Mouse (Mus musculus): ENCODE measurements around the gene Bach2. TPM values are rescaled to one million over a fixed set of nuclear protein-coding genes. Genes with fewer than 3 reads are reported as not detected.

The Bach2 gene
- polyA plus RNA-seq, 1 experiment from 2014 or later, result 5.9 TPM

DNA sequence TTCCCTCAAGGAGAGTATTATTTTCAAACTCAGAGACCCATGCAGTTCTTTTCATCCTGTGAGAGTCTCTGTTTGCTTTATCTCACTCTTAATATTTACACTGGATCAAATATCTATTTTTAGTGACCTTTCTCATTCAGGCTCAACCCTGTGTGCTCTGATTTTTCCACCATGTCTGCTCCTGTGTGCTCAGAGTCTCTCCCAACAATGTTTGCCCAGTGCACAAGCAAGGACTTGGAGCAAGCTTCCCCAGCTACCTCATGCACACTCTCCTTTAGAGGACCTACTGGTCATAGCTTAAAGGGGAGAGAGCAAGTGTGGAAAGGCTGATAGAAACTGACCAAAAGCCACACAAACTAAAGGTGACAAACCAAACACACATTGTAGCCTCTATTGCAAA, 26.0 kb upstream of the Bach2 start:
- Histone ChIP-seq H3K27me3 (ENCODE audit: insufficient read depth, low read length) (no peaks in the 10 kb centered on the region), H3K4me1 (replicated peaks; ENCODE audit: insufficient read depth, low read length) (no peaks in the 10 kb centered on the region), H3K4me2 (ENCODE audit: low read length) (no peak overlapping the region), H3K36me3 (ENCODE audit: insufficient read depth, low read length) (no peaks in the 10 kb centered on the region), H3K9ac (ENCODE audit: low read depth, low read length) (no peak overlapping the region), H3K27ac (no peak overlapping the region), H3K9me3 (replicated peaks; ENCODE audit: low read length) (no peaks in the 10 kb centered on the region), H3K4me3 (replicated peaks; ENCODE audit: low read depth, low read length) (no peak overlapping the region)
- ATAC-seq (replicated peaks; ENCODE audit: low FRiP score, low read depth) (no peak), DNase-seq (ENCODE audit: low spot score) (no peak)
- TF ChIP-seq CTCF (IDR thresholded peaks at IDR 0.05; ENCODE audit: low read depth), result no peak

DNA sequence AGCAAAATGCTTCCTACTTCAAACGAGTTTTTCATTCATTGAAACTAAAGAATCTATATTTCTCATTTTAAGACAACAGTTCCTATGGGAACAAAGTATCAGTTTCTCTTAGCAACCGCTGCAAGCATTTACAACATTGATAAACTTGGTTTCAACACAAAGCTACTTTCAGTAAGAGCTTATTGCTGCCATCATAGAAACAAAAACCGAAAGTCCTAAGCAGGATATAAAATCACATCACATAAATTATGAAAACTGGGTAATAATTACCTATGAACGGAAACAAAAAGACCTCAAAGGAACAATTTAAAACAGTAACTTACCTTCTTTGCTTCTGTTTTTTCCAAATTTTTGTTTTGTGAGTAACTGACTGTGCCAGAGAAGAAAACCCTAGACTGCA, 22.1 kb upstream of the Bach2 start:
- no peak for ATAC-seq (replicated peaks; ENCODE audit: low FRiP score, low read depth)
- H3K4me1 ChIP-seq (replicated peaks; ENCODE audit: insufficient read depth, low read length), result no peaks in the 10 kb centered on the region
- H3K4me3 ChIP-seq (replicated peaks; ENCODE audit: low read depth, low read length), result no peak overlapping the region
- H3K36me3 ChIP-seq (ENCODE audit: insufficient read depth, low read length), result no peaks in the 10 kb centered on the region
- no peaks in the 10 kb centered on the region for H3K27me3 ChIP-seq (ENCODE audit: insufficient read depth, low read length)
- H3K9ac ChIP-seq (ENCODE audit: low read depth, low read length), result no peak overlapping the region
- 73% methylated on average over 4 of the region's 4 CpGs for WGBS
- H3K9me3 ChIP-seq (replicated peaks; ENCODE audit: low read length), result no peaks in the 10 kb centered on the region
- no peak overlapping the region for H3K4me2 ChIP-seq (ENCODE audit: low read length)
- H3K27ac ChIP-seq, result no peak overlapping the region
- no peak for DNase-seq (ENCODE audit: low spot score)
- TF ChIP-seq CTCF (IDR thresholded peaks at IDR 0.05; ENCODE audit: low read depth), result no peak

DNA sequence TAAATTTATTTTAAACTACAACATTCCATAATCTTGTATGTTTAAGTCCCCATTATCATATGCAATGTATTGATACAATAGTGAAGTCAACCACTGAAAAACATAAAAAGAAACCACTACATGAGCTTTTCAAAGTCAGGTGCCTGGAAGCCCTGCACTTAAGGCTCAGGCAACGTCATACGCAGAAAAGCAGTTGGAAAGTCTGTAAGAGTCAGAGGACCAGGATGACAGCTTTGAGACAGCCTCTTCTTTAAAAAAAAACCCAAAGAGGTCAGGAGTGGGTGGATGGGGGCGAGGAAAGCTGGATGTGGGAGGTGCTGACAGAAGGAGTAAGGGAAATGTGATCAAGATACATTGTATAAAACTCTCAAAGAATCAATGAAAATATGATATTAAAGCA, 21.6 kb upstream of the Bach2 start:
- ATAC-seq (replicated peaks; ENCODE audit: low FRiP score, low read depth), result no peak
- 62% methylated on average over 3 of the region's 3 CpGs for WGBS

DNA sequence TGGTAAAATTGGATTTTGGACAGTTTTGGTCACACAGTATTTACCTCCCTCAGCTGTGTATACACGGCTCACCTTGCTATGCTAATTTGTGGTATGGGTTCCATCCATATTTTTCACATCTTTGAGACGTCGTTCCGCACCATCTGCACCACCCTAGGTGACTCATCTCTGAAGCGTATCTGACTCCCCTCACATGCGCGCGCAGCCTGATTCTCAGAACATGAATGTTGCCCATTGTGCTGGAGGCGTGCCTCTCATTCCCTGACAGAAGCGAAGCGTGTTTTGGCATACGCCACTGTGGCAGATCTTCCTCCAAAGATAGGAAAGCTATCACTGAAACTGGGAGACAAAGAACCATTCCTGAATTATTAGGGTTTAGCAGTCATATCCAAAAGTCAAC, 21.0 kb upstream of the Bach2 start:
- Histone ChIP-seq H3K9me3 (replicated peaks; ENCODE audit: low read length) (no peaks in the 10 kb centered on the region), H3K4me1 (replicated peaks; ENCODE audit: insufficient read depth, low read length) (no peaks in the 10 kb centered on the region), H3K4me2 (ENCODE audit: low read length) (no peak overlapping the region), H3K27ac (no peak overlapping the region), H3K27me3 (ENCODE audit: insufficient read depth, low read length) (no peaks in the 10 kb centered on the region), H3K9ac (ENCODE audit: low read depth, low read length) (no peak overlapping the region), H3K36me3 (ENCODE audit: insufficient read depth, low read length) (no peaks in the 10 kb centered on the region), H3K4me3 (replicated peaks; ENCODE audit: low read depth, low read length) (no peak overlapping the region)
- WGBS, result 84% methylated on average over 12 of the region's 12 CpGs
- DNase-seq (ENCODE audit: low spot score) (no peak), ATAC-seq (replicated peaks; ENCODE audit: low FRiP score, low read depth) (no peak)
- TF ChIP-seq CTCF (IDR thresholded peaks at IDR 0.05; ENCODE audit: low read depth), result no peak

More for the DNA sequence above, 21.6 kb upstream of the Bach2 start:
- Histone ChIP-seq H3K36me3 (ENCODE audit: insufficient read depth, low read length) (no peaks in the 10 kb centered on the region), H3K9ac (ENCODE audit: low read depth, low read length) (no peak overlapping the region), H3K4me3 (replicated peaks; ENCODE audit: low read depth, low read length) (no peak overlapping the region), H3K27ac (no peak overlapping the region), H3K4me2 (ENCODE audit: low read length) (no peak overlapping the region), H3K9me3 (replicated peaks; ENCODE audit: low read length) (no peaks in the 10 kb centered on the region), H3K27me3 (ENCODE audit: insufficient read depth, low read length) (no peaks in the 10 kb centered on the region), H3K4me1 (replicated peaks; ENCODE audit: insufficient read depth, low read length) (no peaks in the 10 kb centered on the region)
- no peak for TF ChIP-seq CTCF (IDR thresholded peaks at IDR 0.05; ENCODE audit: low read depth)
- DNase-seq (ENCODE audit: low spot score), result no peak

DNA sequence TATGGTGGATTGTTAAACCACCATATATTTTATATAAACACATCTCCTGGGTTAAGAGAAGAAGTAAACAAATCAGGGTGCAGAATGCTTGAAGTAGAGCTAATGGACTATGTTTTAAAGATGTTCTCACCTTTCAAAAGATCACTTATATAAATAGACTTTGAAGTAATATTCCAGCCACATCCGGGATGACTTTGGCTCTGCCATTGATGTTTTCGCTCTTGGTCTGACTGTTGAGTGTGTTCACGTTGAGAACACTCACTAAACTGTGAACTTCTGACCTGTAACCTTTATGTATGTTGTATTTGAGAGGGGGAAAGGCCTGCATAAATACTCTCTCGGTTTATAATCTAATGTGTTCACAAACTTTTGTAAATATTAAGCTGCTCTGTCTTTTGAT, 20.2 kb upstream of the Bach2 start:
- ATAC-seq (replicated peaks; ENCODE audit: low FRiP score, low read depth) (no peak), DNase-seq (ENCODE audit: low spot score) (no peak)
- no peaks in the 10 kb centered on the region for H3K4me1 ChIP-seq (replicated peaks; ENCODE audit: insufficient read depth, low read length)
- no peak for TF ChIP-seq CTCF (IDR thresholded peaks at IDR 0.05; ENCODE audit: low read depth)
- H3K9me3 ChIP-seq (replicated peaks; ENCODE audit: low read length), result no peaks in the 10 kb centered on the region
- no peak overlapping the region for H3K9ac ChIP-seq (ENCODE audit: low read depth, low read length)
- H3K27ac ChIP-seq, result no peak overlapping the region
- no peak overlapping the region for H3K4me2 ChIP-seq (ENCODE audit: low read length)
- H3K4me3 ChIP-seq (replicated peaks; ENCODE audit: low read depth, low read length), result no peak overlapping the region
- H3K36me3 ChIP-seq (ENCODE audit: insufficient read depth, low read length), result no peaks in the 10 kb centered on the region
- WGBS, result 75% methylated on average over 4 of the region's 4 CpGs
- no peaks in the 10 kb centered on the region for H3K27me3 ChIP-seq (ENCODE audit: insufficient read depth, low read length)

DNA sequence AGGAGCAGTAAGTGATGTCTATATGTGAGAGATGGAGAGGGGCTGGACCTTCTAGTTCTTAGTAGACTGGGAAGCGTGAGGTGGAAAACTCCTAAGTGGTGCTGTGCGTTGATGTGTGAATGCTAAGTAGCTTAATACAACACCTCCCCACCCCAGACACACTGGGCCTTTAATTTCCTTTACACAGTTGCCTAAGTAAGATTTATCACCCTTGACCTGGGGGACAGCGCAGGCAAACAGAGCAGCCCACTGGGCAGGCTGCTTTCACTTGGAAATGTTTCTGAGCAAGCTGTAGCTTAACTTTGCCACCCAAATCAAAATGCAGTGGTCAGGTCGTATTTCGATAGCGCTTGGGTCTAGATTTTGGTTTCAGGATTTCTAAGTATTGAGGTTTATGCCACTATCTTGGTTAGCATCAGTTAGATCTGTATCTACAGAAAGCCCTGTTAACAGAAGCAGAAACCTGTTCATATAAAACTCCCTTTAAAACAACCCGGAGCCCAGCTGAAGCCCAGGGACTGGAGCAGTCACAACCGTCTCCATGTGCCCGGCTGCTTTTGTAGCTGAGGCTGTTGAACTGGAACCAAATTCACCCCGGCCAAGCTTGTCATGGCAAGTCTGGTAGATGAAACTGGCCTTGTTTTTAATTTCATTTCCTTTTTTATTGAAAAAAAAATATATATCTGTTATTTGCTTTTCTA, 19.0 kb upstream of the Bach2 start:
- ATAC-seq (replicated peaks; ENCODE audit: low FRiP score, low read depth), result 0 out of 2 replicates have a peak, but pooled peaks have one; percentile 67
- Histone ChIP-seq H3K9ac (ENCODE audit: low read depth, low read length) (no peak overlapping the region), H3K4me3 (replicated peaks; ENCODE audit: low read depth, low read length) (no peak overlapping the region), H3K4me2 (ENCODE audit: low read length) (0 out of 2 replicates have a peak overlapping the region, but pooled peaks have one; percentile 4), H3K4me1 (replicated peaks; ENCODE audit: insufficient read depth, low read length) (no peaks in the 10 kb centered on the region), H3K27me3 (ENCODE audit: insufficient read depth, low read length) (no peaks in the 10 kb centered on the region), H3K9me3 (replicated peaks; ENCODE audit: low read length) (no peaks in the 10 kb centered on the region), H3K27ac (no peak overlapping the region), H3K36me3 (ENCODE audit: insufficient read depth, low read length) (no peaks in the 10 kb centered on the region)
- 28% methylated on average over 10 of the region's 10 CpGs for WGBS
- peak; percentile 70 for DNase-seq (ENCODE audit: low spot score)
- no peak for TF ChIP-seq CTCF (IDR thresholded peaks at IDR 0.05; ENCODE audit: low read depth)

DNA sequence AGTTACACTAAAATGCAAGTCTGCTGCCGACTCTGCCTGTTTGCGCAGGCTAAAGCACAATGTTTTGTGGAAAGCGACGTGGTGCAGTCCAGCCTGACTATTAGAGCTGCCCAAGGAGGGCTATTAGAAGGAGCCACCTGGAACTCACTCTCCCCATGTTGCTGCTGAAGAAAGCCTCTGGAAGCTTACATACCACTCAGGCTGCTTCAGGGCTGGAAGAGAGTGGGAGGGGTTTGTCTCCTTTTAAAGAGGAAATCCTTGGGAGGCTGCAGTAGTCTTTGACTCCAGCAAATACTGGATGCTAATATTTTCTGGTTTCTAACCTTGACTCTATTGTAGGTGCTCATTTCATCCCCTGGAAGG, 18.5 kb upstream of the Bach2 start:
- Histone ChIP-seq H3K36me3 (ENCODE audit: insufficient read depth, low read length) (no peaks in the 10 kb centered on the region), H3K4me3 (replicated peaks; ENCODE audit: low read depth, low read length) (no peak overlapping the region), H3K4me2 (ENCODE audit: low read length) (no peak overlapping the region), H3K27ac (no peak overlapping the region), H3K27me3 (ENCODE audit: insufficient read depth, low read length) (no peaks in the 10 kb centered on the region), H3K4me1 (replicated peaks; ENCODE audit: insufficient read depth, low read length) (no peaks in the 10 kb centered on the region), H3K9me3 (replicated peaks; ENCODE audit: low read length) (no peaks in the 10 kb centered on the region), H3K9ac (ENCODE audit: low read depth, low read length) (no peak overlapping the region)
- DNase-seq (ENCODE audit: low spot score) (peak; percentile 31), ATAC-seq (replicated peaks; ENCODE audit: low FRiP score, low read depth) (no peak)
- TF ChIP-seq CTCF (IDR thresholded peaks at IDR 0.05; ENCODE audit: low read depth), result no peak
- WGBS, result 50% methylated on average over 4 of the region's 4 CpGs
